Mouse (Mus musculus) MEL (cell line): Measurements from ENCODE around the gene Cartpt. TPM values are rescaled to one million over a fixed set of nuclear protein-coding genes. Genes with fewer than 3 reads are reported as not detected.

Experiments used
- DNase-seq: peaks from one replicate; pipeline ENCODE4 v3.0.0; 2011; ENCODE audit warnings: low read depth, low spot score
- H3K27ac ChIP-seq: 2 replicates; pipeline ENCODE4 v1.5.1; 2012; ENCODE audit warnings: low read depth, mild to moderate bottlenecking, control low read depth, low read length, moderate library complexity; ENCODE audit not compliant: control insufficient read depth
- H3K27me3 ChIP-seq, 2 experiments: fragments of 150-350 bp in 1 of 2; sonication (generic) in 1 of 2; 2 replicates each; pipeline ENCODE4 v1.6.1; 2012; ENCODE audit warnings: low read length in 2 of 2, mild to moderate bottlenecking in 2 of 2, improper control_type of control experiment in 1 of 2, moderate library complexity in 1 of 2; ENCODE audit not compliant: insufficient read depth in 2 of 2, control insufficient read depth in 1 of 2
- H3K36me3 ChIP-seq, 2 experiments: 2 replicates each; pipeline ENCODE4 v1.6.1; 2012 to 2014; ENCODE audit warnings: low read length in 2 of 2, improper control_type of control experiment in 1 of 2, inconsistent platforms in 1 of 2, mild to moderate bottlenecking in 1 of 2; ENCODE audit not compliant: insufficient read depth in 2 of 2, control insufficient read depth in 1 of 2
- H3K4me1 ChIP-seq, 2 experiments: fragments of 150-350 bp in 1 of 2; sonication (generic) in 1 of 2; 2 replicates each; pipeline ENCODE4 v1.6.1; 2012; ENCODE audit warnings: low read length in 2 of 2, improper control_type of control experiment in 1 of 2, mild to moderate bottlenecking in 1 of 2; ENCODE audit not compliant: insufficient read depth in 2 of 2, control insufficient read depth in 1 of 2
- H3K4me3 ChIP-seq, 2 experiments: fragments of 150-350 bp in 1 of 2; sonication (generic) in 1 of 2; 2 replicates each; pipeline ENCODE4 v1.5.1; 2012; ENCODE audit warnings: low read depth in 2 of 2, low read length in 2 of 2, mild to moderate bottlenecking in 2 of 2, moderate library complexity in 2 of 2, control low read depth in 1 of 2, improper control_type of control experiment in 1 of 2; ENCODE audit not compliant: control insufficient read depth in 1 of 2, insufficient read depth in 1 of 2
- H3K79me2 ChIP-seq: 2 replicates; pipeline ENCODE4 v1.6.1; 2012; ENCODE audit warnings: mild to moderate bottlenecking, low read length, moderate library complexity; ENCODE audit not compliant: control insufficient read depth, poor library complexity, insufficient read depth
- H3K9ac ChIP-seq: 2 replicates; pipeline ENCODE4 v1.6.1; 2012; ENCODE audit warnings: low read depth, mild to moderate bottlenecking, control low read depth, low read length, moderate library complexity; ENCODE audit not compliant: control insufficient read depth, poor library complexity, severe bottlenecking
- H3K9me3 ChIP-seq: fragments of 150-350 bp; sonication (generic); replicated peaks from 2 replicates; pipeline ENCODE4 v1.6.1; 2012; ENCODE audit warnings: mild to moderate bottlenecking, low read length, improper control_type of control experiment, moderate library complexity; ENCODE audit not compliant: insufficient read depth
- CTCF ChIP-seq, 3 experiments: IDR thresholded peaks in 2 of 3; conservative IDR thresholded peaks in 1 of 3; 2 replicates each; pipeline ENCODE4 v1.5.1; 2011 to 2012; ENCODE audit warnings: low read length in 3 of 3, low read depth in 2 of 3, mild to moderate bottlenecking in 2 of 3, improper control_type of control experiment in 1 of 3, inconsistent platforms in 1 of 3, mixed read lengths in 1 of 3, moderate library complexity in 1 of 3; ENCODE audit not compliant: control insufficient read depth in 1 of 3, insufficient read depth in 1 of 3, poor library complexity in 1 of 3, severe bottlenecking in 1 of 3
- EP300 ChIP-seq, 2 experiments: IDR thresholded peaks; 2 replicates each; pipeline ENCODE4 v1.6.1; 2011; ENCODE audit warnings: improper control_type of control experiment in 2 of 2, low read length in 2 of 2, low read depth in 1 of 2, mild to moderate bottlenecking in 1 of 2
- ETS1 ChIP-seq: IDR thresholded peaks from 2 replicates; pipeline ENCODE4 v1.6.1; 2012; ENCODE audit warnings: low read depth, mild to moderate bottlenecking, inconsistent platforms, low read length, improper control_type of control experiment, moderate library complexity
- GABPA ChIP-seq: IDR thresholded peaks from 2 replicates; pipeline ENCODE4 v1.6.1; 2012; ENCODE audit warnings: low read depth, mild to moderate bottlenecking, inconsistent platforms, low read length, improper control_type of control experiment, moderate library complexity
- GATA1 ChIP-seq: IDR thresholded peaks from 2 replicates; pipeline ENCODE4 v1.6.1; 2011; ENCODE audit warnings: low read depth, low read length, improper control_type of control experiment
- HCFC1 ChIP-seq: IDR thresholded peaks from 2 replicates; pipeline ENCODE4 v1.6.1; 2012; ENCODE audit warnings: low read depth, mild to moderate bottlenecking, inconsistent platforms, low read length, improper control_type of control experiment, moderate library complexity
- KAT2A ChIP-seq: conservative IDR thresholded peaks from 2 replicates; pipeline ENCODE4 v1.6.1; 2012; ENCODE audit warnings: low read depth, low read length, improper control_type of control experiment, inconsistent platforms
- MAFK ChIP-seq: IDR thresholded peaks from 2 replicates; pipeline ENCODE4 v1.6.1; 2011; ENCODE audit warnings: low read depth, mild to moderate bottlenecking, low read length, improper control_type of control experiment, borderline replicate concordance
- MAX ChIP-seq: IDR thresholded peaks from 2 replicates; pipeline ENCODE4 v1.6.1; 2011; ENCODE audit warnings: low read length, improper control_type of control experiment
- MEF2A ChIP-seq: IDR thresholded peaks from 2 replicates; pipeline ENCODE4 v1.6.1; 2014; ENCODE audit warnings: low read depth, mild to moderate bottlenecking, inconsistent platforms, low read length, improper control_type of control experiment; ENCODE audit not compliant: poor library complexity, insufficient replicate concordance, severe bottlenecking; ENCODE audit errors: extremely low read depth
- MYB ChIP-seq: IDR thresholded peaks from 2 replicates; pipeline ENCODE4 v1.6.1; 2011; ENCODE audit warnings: mild to moderate bottlenecking, low read depth, low read length, improper control_type of control experiment
- NELFE ChIP-seq: IDR thresholded peaks from 2 replicates; pipeline ENCODE4 v1.6.1; 2011; ENCODE audit warnings: low read depth, low read length, improper control_type of control experiment
- NRF1 ChIP-seq: IDR thresholded peaks from 2 replicates; pipeline ENCODE4 v1.6.1; 2014; ENCODE audit warnings: low read depth, mild to moderate bottlenecking, inconsistent platforms, low read length, improper control_type of control experiment, moderate library complexity; ENCODE audit not compliant: poor library complexity, insufficient read depth, severe bottlenecking
- POLR2A ChIP-seq, 2 experiments: IDR thresholded peaks; 2 replicates each; pipeline ENCODE4 v1.6.1; 2011 to 2012; ENCODE audit warnings: low read length in 2 of 2, mild to moderate bottlenecking in 2 of 2, control low read depth in 1 of 2, improper control_type of control experiment in 1 of 2, low read depth in 1 of 2, moderate library complexity in 1 of 2; ENCODE audit not compliant: control insufficient read depth in 1 of 2, insufficient read depth in 1 of 2, poor library complexity in 1 of 2
- RCOR1 ChIP-seq: IDR thresholded peaks from 2 replicates; pipeline ENCODE4 v1.6.1; 2012; ENCODE audit warnings: low read depth, mild to moderate bottlenecking, inconsistent platforms, low read length, improper control_type of control experiment
- SIN3A ChIP-seq: IDR thresholded peaks from 2 replicates; pipeline ENCODE4 v1.6.1; 2012; ENCODE audit warnings: low read length, improper control_type of control experiment, inconsistent platforms
- TAL1 ChIP-seq: IDR thresholded peaks from 2 replicates; pipeline ENCODE4 v1.6.1; 2012; ENCODE audit warnings: mild to moderate bottlenecking, inconsistent platforms, low read length, moderate library complexity, mixed read lengths
- TBP ChIP-seq: IDR thresholded peaks from 2 replicates; pipeline ENCODE4 v1.8.0; 2011; ENCODE audit warnings: low read depth, low read length, improper control_type of control experiment
- UBTF ChIP-seq: IDR thresholded peaks from 2 replicates; pipeline ENCODE4 v1.6.1; 2012; ENCODE audit warnings: low read depth, mild to moderate bottlenecking, inconsistent platforms, low read length, improper control_type of control experiment, moderate library complexity, borderline replicate concordance; ENCODE audit not compliant: insufficient read depth
- ZKSCAN1 ChIP-seq: IDR thresholded peaks from 2 replicates; pipeline ENCODE4 v1.6.1; 2012; ENCODE audit warnings: low read depth, mild to moderate bottlenecking, inconsistent platforms, low read length, improper control_type of control experiment, moderate library complexity
- ZMIZ1 ChIP-seq: IDR thresholded peaks from 2 replicates; pipeline ENCODE4 v1.6.1; 2012; ENCODE audit warnings: low read depth, mild to moderate bottlenecking, inconsistent platforms, low read length, improper control_type of control experiment, moderate library complexity
- polyA plus RNA-seq, 2 experiments: library from polyadenylated mRNA; stranded (reverse) in 1 of 2; unstranded in 1 of 2; fragments of >175 nt in 1 of 2; fragments of >200 nt in 1 of 2; gene quantifications; 2 replicates each; pipeline versions ENCODE4 v1.2.1 to v1.2.4; 2012; ENCODE audit warnings: low replicate concordance in 2 of 2, low read depth in 1 of 2; ENCODE audit not compliant: insufficient read length in 2 of 2, insufficient read depth in 1 of 2, missing spikeins in 1 of 2
- total RNA-seq: library from RNA; depleted of rRNA; stranded (reverse); fragments of 300-350 nt; gene quantifications from 2 replicates; pipeline ENCODE4 v1.2.3, GENCODE M21; 2012

Cartpt gene
- total and polyA plus RNA-seq, 3 experiments: not detected

- peaks cover 0 to 6% of the 10 kb centered on the region in 2 experiments; a peak in 2 of 4 replicates for H3K36me3 ChIP-seq
- TF ChIP-seq MYB (no peak), MAX (no peak), GATA1 (no peak), EP300 (IDR thresholded peaks at IDR 0.05; ENCODE audit: low read depth in 1 of 2, low read length in 2 of 2) (peak; percentile 4 to 38; a peak in 1 of 4 replicates), NRF1 (no peak), HCFC1 (peak; percentile 53; the same call in 1 of the 2 replicates), UBTF (no peak), POLR2A (IDR thresholded peaks at IDR 0.05; ENCODE audit: control insufficient read depth in 1 of 2, insufficient read depth in 1 of 2, low read depth in 1 of 2, low read length in 2 of 2, poor library complexity in 1 of 2) (peak in 1 of 2 experiments; percentile 27; a peak in 1 of 4 replicates), SIN3A (0 out of 2 replicates have a peak, but pooled peaks have one; percentile 17), RCOR1 (no peak), TBP (0 out of 2 replicates have a peak, but pooled peaks have one; percentile 12), KAT2A (no peak), TAL1 (no peak), NELFE (peak; percentile 34; the same call in 1 of the 2 replicates), GABPA (no peak), MEF2A (no peak), ETS1 (no peak), ZKSCAN1 (no peak), CTCF (IDR thresholded peaks at IDR 0.05 in 2 of 3, conservative IDR thresholded peaks at IDR 0.05 in 1 of 3; ENCODE audit: control insufficient read depth in 1 of 3, insufficient read depth in 1 of 3, low read depth in 2 of 3, low read length in 3 of 3, poor library complexity in 1 of 3, severe bottlenecking in 1 of 3) (no peak)
- H3K27me3 ChIP-seq: no peaks in the 10 kb centered on the region
- no peaks in the 10 kb centered on the region for H3K9me3 ChIP-seq
- H3K79me2 ChIP-seq: no peaks in the 10 kb centered on the region
- peak; percentile 85 for DNase-seq
- H3K4me3 ChIP-seq: peak overlapping the region; percentile 30 to 49
- H3K4me1 ChIP-seq: peaks cover 0 to 8% of the 10 kb centered on the region in 2 experiments; a peak in 2 of 4 replicates
- peak overlapping the region; percentile 54 for H3K27ac ChIP-seq
- H3K9ac ChIP-seq: peak overlapping the region; percentile 47
Measured at GRCm38 (mm10) chr13:99939320-99939671, 38.4 kb upstream of the Cartpt start.

DNA sequence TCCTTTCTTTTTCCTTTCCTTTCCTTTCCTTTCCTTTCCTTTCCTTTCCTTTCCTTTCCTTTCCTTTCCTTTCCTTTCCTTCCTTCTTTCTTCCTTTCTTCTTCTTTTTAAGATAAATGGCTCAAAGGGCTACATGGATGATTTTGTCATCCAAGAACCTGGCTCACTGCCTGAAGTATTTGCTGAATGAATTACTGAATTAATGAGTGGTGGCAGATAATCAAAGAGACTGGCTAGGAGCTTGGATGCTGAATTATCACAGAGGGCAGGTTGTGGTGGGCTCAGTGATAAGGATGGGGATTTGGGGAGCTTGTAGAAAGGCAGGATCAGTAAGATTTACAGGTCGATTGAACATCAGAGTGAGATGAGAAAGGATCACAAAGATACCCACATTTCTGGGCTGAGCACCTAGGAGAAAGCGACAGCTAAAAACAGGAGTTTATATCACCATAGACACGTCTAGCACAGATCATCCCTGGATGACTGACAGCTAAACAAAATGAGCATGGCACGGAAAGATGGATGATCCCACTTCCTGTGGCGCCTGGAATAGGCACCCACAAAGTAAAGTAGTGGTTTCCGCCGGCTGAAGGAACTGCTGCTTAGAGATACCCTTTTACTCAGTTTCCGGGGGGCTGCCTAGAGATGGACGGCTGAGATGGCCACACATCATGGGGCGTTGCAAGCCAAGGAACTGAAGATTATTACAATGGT lies 37.9 kb upstream of the Cartpt start:
- H3K27ac ChIP-seq: peak overlapping the region; percentile 54; the same call in 1 of the 2 replicates
- peaks cover 0 to 6% of the 10 kb centered on the region in 2 experiments; a peak in 2 of 4 replicates for H3K36me3 ChIP-seq
- peak overlapping the region; percentile 30 to 49 for H3K4me3 ChIP-seq
- no peaks in the 10 kb centered on the region for H3K9me3 ChIP-seq
- peak; percentile 21; the same call in 1 of the 2 replicates for TF ChIP-seq GATA1
- TF ChIP-seq ZMIZ1: no peak
- no peak for TF ChIP-seq MAFK
- H3K27me3 ChIP-seq: no peaks in the 10 kb centered on the region
- peaks cover 0 to 8% of the 10 kb centered on the region in 2 experiments; a peak in 2 of 4 replicates for H3K4me1 ChIP-seq
- no peak for DNase-seq
- H3K79me2 ChIP-seq: no peaks in the 10 kb centered on the region
- H3K9ac ChIP-seq: no peak overlapping the region
